Mouse (Mus musculus) bone marrow macrophage, adult 2 months (primary cell): ENCODE measurements around the gene Cdyl.

Experiments used
- CTCF ChIP-seq: IDR thresholded peaks from 2 replicates; pipeline ENCODE4 v1.5.1; 2012; ENCODE audit warnings: low read depth, mild to moderate bottlenecking, low read length, moderate library complexity
- POLR2A ChIP-seq: IDR thresholded peaks from 2 replicates; pipeline ENCODE4 v1.6.1; 2012; ENCODE audit warnings: mild to moderate bottlenecking, low read depth, low read length, borderline replicate concordance

GRCm38 (mm10) chr13:35739473-35739872 lies 79.8 kb downstream of the Cdyl start:
- TF ChIP-seq CTCF, result no peak
- no peak for TF ChIP-seq POLR2A
